Mouse (Mus musculus) E14TG2a.4 (cell line): Measurements from ENCODE around the gene Pf4.

Source experiments
- CTCF ChIP-seq: conservative IDR thresholded peaks from 2 replicates; pipeline ENCODE4 v1.5.1; 2014; ENCODE audit warnings: low read length
- POU5F1 ChIP-seq: IDR thresholded peaks from 2 replicates; pipeline ENCODE4 v1.6.1; 2014; ENCODE audit warnings: low read length, borderline replicate concordance

DNA sequence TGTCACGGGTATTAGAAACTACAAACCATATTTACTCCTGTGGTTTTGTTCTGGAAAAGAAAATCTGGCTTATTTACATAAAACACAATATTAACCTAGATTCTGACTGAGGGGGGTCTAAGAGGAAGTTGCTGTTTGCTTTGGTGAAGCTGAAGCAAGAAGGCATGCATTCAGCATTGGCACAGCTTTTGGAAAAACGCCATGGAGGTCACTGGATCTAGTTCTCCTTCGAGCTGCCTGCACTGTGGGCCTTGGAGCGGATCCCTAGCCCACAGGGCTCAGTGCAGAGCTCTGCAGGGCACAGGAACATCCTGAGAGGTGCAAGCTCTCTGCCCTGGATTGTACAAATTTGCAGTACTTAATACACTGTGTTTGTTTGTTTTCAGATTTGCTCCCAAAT, 40.8 kb upstream of the Pf4 start:
- no peak for TF ChIP-seq CTCF
- TF ChIP-seq POU5F1: no peak
